Mouse (Mus musculus): ENCODE measurements around the gene Bicra. TPM values are rescaled to one million over a fixed set of nuclear protein-coding genes. Genes with fewer than 3 reads are reported as not detected.

Gene Bicra
- polyA plus RNA-seq (2012; ENCODE audit: insufficient read depth, insufficient read length, missing spikeins) = 6.1 and 7.4 TPM in 2 replicates

DNA sequence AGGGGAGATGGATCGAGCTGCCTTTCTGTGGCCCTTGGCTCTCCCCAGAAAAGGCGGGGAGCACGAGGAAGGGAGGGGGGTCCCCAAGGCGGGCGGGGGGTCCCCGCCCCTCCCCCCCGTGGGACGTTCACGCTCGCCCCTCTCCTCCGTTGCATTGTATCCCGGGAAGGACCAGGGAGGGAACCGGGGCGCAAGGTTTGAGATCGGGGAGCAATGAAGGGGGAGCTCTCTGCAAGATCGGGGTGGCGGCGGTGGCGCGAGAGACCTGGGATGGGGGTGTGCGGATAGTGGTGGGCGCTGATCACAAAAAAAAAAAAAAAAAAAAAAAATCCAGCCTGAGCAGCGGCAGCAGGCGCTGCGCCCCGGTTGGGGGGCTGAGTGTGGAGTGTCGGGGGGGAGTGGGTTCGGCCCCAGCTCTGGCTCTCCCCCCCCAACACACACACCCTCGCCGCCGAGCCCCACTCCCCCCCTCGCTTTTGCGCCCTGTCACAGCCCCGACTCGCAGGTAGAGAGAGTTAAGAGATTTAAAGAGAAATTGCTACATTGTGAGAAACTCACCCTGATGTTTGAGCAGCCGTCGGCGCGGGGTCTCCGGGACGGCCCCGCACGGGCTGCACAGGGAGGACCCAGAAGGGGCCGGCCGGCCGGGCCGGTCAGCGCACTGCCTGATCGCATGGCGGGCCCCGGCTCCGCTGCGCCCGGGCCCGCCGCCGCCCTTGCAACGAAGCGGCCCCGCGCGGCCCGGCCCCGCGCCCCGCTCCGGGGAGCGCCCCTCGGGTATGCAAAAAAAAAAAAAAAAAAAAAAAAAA lies at the start of gene Bicra:
Gene Bicra (minus strand): TSS at position 584 of the 809 bp plus-strand sequence.
- Histone ChIP-seq H3K4me3 (ENCODE audit: insufficient read depth, low read depth, low read length) (peak within 1 kb of the TSS; percentile 90), H3K27ac (replicated peaks; ENCODE audit: low read depth, low read length) (peak within 1 kb of the TSS; percentile 95), H3K4me1 (ENCODE audit: control insufficient read depth, insufficient read depth, insufficient read length, low read length) (peaks cover 26% of the 10 kb centered on the region)

DNA sequence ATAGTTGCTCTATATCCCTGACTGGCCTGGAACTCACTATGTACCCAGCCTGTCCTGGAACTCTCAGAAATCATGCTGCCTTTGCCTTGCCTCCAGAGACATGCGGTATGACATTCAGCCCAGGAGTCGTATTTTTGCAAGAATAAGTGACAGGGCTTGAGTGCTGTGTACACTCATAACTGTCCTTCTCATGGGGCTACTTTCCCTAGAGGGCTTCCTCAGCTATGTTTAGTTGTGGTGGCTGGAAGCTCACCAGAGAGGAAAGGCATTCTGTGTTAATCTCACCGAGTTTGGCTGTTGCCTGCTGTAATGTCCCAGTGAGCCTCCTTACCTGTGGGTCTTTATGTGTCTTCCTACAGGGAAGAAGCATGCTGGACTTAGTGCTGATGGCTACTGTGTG lies 46.9 kb upstream of the Bicra start:
- Histone ChIP-seq H3K4me1 (ENCODE audit: control insufficient read depth, insufficient read depth, insufficient read length, low read length) (peaks cover 3% of the 10 kb centered on the region), H3K27ac (replicated peaks; ENCODE audit: low read depth, low read length) (no peak overlapping the region), H3K4me3 (ENCODE audit: insufficient read depth, low read depth, low read length) (no peak overlapping the region)

DNA sequence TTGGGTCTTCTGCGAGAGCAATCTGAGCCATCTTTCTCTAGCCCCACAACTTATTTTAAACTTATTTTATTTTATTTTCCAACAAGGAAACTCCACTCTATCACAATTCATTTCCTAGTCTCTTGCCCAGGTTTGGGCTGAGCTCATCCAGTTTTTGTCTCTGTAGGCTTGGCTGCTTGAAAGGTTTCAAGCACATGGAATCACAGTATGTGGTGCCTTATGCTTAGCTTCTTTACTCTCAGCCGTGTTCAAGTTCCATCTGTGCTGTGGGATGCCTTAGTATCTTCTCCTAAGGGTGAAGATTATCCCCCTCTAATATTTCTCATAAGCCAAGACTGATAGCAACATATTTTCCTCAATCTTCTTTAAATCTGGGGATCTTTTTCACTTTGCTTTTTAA lies 39.9 kb upstream of the Bicra start:
- H3K27ac ChIP-seq (replicated peaks; ENCODE audit: low read depth, low read length) = no peak overlapping the region
- no peak overlapping the region for H3K4me3 ChIP-seq (ENCODE audit: insufficient read depth, low read depth, low read length)
- no peaks in the 10 kb centered on the region for H3K4me1 ChIP-seq (ENCODE audit: control insufficient read depth, insufficient read depth, insufficient read length, low read length)

DNA sequence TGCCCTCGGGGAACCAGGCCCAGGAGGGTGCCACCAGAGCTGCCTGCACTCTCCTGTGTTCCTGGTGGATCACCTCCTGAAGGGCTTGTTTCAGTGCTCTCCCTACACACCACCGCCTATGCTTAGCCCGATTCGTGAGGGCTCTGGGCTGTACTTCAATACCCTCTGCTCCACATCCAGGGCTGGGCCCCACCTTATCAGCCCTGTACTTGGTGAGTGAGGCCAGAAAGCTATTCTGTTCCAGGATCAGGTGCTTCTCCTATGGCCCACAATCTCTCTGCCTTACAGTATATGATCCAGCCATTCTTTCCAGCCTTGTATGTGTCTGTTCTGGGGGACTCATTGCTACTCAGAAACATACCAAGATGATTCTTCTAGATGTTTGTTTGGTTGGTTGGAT lies 35.6 kb upstream of the Bicra start:
- no peak overlapping the region for H3K4me3 ChIP-seq (ENCODE audit: insufficient read depth, low read depth, low read length)
- H3K27ac ChIP-seq (replicated peaks; ENCODE audit: low read depth, low read length) = no peak overlapping the region
- H3K4me1 ChIP-seq (ENCODE audit: control insufficient read depth, insufficient read depth, insufficient read length, low read length) = no peaks in the 10 kb centered on the region

DNA sequence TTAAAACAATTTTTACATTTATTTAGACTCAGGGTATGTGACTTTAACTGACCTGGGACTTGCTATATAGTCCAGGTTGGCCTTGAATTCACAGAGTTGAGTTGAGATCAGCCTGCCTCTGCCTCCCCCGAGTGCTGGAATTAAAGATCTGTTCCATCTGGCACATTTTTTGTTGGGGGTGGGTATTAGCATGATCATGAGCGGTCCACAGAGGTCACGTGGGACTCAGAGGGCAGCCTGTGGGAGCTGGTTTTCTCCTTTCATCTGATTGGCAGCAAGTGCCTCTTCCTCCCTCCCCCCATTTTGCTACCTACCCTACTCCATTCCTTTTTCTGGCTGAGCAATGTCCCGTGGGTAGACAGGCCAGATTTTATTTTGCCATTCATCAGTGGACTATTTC lies 32.9 kb upstream of the Bicra start:
- no peak overlapping the region for H3K27ac ChIP-seq (replicated peaks; ENCODE audit: low read depth, low read length)
- no peaks in the 10 kb centered on the region for H3K4me1 ChIP-seq (ENCODE audit: control insufficient read depth, insufficient read depth, insufficient read length, low read length)
- no peak overlapping the region for H3K4me3 ChIP-seq (ENCODE audit: insufficient read depth, low read depth, low read length)

DNA sequence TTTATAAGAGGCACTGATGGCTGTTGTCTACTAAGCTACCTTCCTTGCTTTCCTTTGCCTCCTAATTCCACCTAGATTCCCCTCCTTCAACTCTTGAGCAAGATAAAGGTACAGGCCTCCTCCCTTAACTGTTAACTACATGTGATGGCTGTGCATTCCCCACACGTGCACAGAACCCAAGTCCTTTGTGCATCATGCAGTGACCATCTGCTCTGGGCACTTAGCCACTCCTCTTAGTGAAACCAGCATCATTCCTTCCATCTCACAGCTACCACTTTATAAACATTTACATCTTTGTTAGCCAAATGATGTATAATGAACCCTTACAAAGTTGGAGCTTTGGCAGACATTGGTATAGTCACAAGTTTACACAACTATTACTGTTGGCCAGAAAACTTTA lies 32.2 kb upstream of the Bicra start:
- Histone ChIP-seq H3K27ac (replicated peaks; ENCODE audit: low read depth, low read length) (no peak overlapping the region), H3K4me1 (ENCODE audit: control insufficient read depth, insufficient read depth, insufficient read length, low read length) (no peaks in the 10 kb centered on the region), H3K4me3 (ENCODE audit: insufficient read depth, low read depth, low read length) (no peak overlapping the region)

DNA sequence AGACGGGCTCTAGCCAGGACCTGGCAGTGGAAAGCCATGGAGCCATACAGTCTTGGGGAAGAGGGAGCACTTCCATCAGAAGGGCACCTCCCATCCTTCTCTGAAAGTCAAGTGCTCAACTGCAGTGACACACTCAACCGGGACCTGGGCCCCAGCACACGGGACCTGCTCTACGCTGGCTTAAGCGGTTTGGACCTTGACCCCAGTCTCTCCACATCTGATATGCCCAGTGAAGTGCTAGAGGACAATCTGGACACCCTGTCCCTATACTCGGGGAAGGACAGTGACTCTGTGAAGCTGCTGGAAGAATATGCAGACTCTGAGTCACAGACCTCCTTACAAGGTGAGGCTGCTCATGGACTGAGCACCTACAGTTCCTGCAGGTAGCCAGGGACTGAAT lies 24.2 kb upstream of the Bicra start:
- no peak overlapping the region for H3K4me3 ChIP-seq (ENCODE audit: insufficient read depth, low read depth, low read length)
- no peaks in the 10 kb centered on the region for H3K4me1 ChIP-seq (ENCODE audit: control insufficient read depth, insufficient read depth, insufficient read length, low read length)
- no peak overlapping the region for H3K27ac ChIP-seq (replicated peaks; ENCODE audit: low read depth, low read length)

DNA sequence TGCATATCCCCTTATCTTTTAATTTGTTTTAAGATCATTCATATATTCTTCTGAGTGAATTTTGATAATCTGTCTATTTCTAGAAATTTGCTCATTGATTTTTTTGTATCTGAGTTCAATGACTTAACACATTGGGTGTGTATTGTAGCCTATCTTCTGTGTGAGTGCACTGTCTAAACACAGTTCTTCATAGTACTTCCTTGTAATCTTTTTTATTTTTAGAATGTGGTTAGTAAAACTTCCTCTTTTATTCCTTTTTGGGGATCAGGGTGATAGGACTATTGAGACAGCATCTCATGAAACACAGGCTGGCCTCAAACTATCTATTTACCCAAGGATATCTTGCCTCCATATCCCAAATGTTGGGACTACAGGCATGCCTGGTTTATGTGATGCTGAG lies 23.1 kb upstream of the Bicra start:
- no peak overlapping the region for H3K27ac ChIP-seq (replicated peaks; ENCODE audit: low read depth, low read length)
- no peak overlapping the region for H3K4me3 ChIP-seq (ENCODE audit: insufficient read depth, low read depth, low read length)

DNA sequence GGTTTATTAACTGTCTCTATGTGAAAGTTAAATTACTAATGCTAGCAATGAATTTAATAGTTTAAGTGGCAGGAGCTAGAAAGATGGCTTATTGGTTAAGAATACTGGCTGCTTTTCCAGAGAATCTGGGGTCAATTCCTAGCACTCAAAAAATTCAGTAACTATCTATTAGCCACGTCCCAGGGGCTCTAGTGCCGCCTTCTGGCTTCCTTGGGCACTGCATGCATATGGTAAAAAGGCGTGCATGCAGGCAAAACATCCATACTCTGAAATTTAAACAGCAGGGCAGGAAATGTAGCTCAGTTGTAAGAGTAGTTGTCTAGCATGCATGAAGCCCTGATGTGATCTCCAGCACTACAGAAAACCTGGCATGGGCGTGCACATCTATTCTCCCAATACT lies 15.8 kb upstream of the Bicra start:
- Histone ChIP-seq H3K4me3 (ENCODE audit: insufficient read depth, low read depth, low read length) (no peak overlapping the region), H3K27ac (replicated peaks; ENCODE audit: low read depth, low read length) (no peak overlapping the region), H3K4me1 (ENCODE audit: control insufficient read depth, insufficient read depth, insufficient read length, low read length) (no peaks in the 10 kb centered on the region)

More for the DNA sequence above, 23.1 kb upstream of the Bicra start:
- no peaks in the 10 kb centered on the region for H3K4me1 ChIP-seq (ENCODE audit: control insufficient read depth, insufficient read depth, insufficient read length, low read length)

DNA sequence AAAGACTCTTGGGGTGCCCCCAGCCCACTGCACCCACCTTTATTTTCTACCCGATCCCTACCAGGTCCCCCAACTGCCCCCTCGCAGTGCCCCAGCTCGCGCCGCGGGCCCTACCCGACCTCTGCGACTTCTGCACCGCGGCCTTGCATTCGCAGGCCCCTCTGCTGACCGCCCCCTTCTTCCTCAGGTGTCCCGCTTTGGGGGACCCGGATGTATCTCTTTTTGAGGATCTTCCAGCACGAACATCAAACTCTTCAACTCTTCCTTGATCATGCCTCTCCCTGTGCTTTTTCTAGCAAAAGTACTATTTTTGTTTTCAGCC lies 14.3 kb upstream of the Bicra start:
- Histone ChIP-seq H3K27ac (replicated peaks; ENCODE audit: low read depth, low read length) (no peak overlapping the region), H3K4me1 (ENCODE audit: control insufficient read depth, insufficient read depth, insufficient read length, low read length) (no peaks in the 10 kb centered on the region), H3K4me3 (ENCODE audit: insufficient read depth, low read depth, low read length) (no peak overlapping the region)

DNA sequence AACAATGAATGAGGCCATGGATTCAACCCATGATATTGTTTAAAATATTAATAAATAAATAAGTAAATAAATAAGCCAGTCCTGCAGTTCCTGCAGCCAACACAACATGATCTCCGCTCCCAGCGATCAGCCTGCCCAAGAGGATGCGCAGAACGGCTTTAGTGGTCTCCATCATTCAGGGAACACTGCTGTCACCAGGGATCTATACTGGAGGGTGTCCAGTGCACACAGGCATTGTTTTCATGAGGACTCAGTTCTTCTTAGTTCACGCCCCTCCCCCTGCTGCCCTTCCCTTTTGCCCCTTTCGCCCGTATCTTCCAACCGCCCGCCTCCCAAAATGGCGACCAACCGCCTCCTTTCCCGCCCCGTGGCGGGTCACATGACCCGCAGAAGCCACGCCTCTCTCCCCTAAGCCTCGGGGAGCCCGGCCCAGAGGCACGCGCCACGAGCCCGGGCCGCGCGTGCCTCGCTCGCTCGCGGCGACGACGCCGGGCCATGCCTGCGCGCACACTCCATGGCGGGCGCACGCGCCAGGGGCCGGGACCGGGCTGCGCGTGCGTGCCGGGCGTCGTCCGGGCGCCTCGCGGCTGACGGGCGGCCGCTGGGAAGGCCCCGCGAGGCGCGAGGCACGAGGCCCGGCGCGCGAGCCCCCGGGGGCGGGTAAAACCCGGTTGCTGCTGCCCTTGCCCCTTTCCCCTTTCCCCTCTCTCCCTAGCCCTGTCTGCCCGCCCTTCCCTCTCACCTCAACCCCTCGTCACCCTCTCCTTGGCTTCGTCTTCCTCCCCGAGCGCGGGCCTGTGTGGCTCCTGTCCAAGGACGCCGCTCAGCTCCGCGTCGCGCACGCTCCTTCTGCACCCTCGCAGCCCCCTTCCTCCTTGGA lies 13.7 kb upstream of the Bicra start, which contains the start of gene Zfp541:
Gene Zfp541 (plus strand): TSS at position 596 of the 880 bp plus-strand sequence.
- H3K27ac ChIP-seq (replicated peaks; ENCODE audit: low read depth, low read length) = no peak within 1 kb of the TSS
- no peaks in the 10 kb centered on the region for H3K4me1 ChIP-seq (ENCODE audit: control insufficient read depth, insufficient read depth, insufficient read length, low read length)
- no peak within 1 kb of the TSS for H3K4me3 ChIP-seq (ENCODE audit: insufficient read depth, low read depth, low read length)

DNA sequence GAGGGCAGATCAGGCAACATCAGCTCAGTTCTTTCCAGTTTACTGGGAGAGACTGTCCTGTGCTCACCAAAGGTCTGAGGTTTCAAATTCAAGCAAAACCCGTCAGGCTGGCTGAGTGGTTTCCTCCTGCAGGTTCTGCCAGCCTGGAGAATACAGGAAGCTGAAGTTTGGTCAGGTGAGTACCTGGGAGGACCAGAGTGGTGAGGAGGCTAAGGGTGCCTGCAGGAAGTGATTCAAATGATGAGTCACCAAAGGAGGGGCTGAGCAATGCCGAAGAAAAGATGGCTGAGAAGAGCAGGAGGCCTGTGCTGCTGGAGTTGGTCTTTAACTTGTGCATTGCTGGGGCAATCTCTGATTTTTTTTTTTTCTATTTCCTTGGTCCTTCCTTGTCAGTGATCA lies 9.4 kb upstream of the Bicra start:
- Histone ChIP-seq H3K4me3 (ENCODE audit: insufficient read depth, low read depth, low read length) (no peak overlapping the region), H3K4me1 (ENCODE audit: control insufficient read depth, insufficient read depth, insufficient read length, low read length) (no peaks in the 10 kb centered on the region), H3K27ac (replicated peaks; ENCODE audit: low read depth, low read length) (no peak overlapping the region)

DNA sequence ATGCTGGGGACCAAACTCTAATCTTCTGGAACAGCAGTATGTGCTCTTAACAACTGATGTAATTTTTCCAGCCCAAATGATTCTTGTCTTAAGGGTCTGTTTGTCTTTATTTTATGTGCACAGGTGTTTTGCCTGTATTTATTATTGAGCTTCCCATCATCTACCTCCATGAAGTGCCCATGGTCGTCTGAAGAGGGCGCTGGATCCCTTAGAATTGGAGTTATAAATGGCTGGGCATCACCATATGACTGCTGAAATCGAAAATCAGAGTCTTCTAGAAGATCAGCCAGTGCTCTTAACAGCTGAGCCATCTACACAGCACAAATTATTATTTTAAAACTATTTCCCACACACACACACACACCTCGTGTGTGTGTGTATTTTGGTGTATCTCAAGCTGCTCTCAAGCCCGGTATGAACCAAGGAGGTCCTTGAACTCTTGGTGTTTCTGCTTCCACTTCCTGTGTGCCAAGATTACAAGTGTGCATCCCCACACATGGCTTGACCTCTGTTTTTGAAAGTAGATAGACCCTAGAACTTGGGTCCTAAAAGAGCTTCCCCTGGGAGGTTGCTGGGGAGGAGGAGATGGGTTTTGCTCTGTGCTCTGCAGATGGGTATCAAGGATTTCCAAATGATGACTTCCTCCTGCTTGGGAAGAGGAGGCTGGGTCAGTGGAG lies 8.9 kb upstream of the Bicra start:
- H3K27ac ChIP-seq (replicated peaks; ENCODE audit: low read depth, low read length) = no peak overlapping the region

DNA sequence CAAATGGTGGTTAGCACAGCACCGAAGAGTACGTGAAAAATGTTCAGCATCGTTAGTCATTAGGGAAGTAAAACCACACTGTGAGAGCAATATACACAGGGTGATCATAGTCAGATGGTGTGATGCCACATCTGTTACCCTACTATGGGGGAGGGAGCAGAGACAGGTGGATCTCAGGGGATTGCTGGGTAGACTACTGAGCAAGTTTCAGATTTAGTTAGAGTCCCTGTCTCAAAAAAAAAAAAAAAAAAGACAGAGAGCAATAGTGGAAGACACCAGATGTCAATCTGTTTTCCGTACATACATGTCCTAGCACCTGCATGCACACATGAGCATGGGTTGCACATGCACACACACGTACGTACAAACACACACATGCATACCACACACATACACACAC lies 7.9 kb upstream of the Bicra start:
- Histone ChIP-seq H3K27ac (replicated peaks; ENCODE audit: low read depth, low read length) (no peak overlapping the region), H3K4me3 (ENCODE audit: insufficient read depth, low read depth, low read length) (no peak overlapping the region)

More for the DNA sequence above, 8.9 kb upstream of the Bicra start:
- H3K4me3 ChIP-seq (ENCODE audit: insufficient read depth, low read depth, low read length) = no peak overlapping the region
- H3K4me1 ChIP-seq (ENCODE audit: control insufficient read depth, insufficient read depth, insufficient read length, low read length) = no peaks in the 10 kb centered on the region

DNA sequence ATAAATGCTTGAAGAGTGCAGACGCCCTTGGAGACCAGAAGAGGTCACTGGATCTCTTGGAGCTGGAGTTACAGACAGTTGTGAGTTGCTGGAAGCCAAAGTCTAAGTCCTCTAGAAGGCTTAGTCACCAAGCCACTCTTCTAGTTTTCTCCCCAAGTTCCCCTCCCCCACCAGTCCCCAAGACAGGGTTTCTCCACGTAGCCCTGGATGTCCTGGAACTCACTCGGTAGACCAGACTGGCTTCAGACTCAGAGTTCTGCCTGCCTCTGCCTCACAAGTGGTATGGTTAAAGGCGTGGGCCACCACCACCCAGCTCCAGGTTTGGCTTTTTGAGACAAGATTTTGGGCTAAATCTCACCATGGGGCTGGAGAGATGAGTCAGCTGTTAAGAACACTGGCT lies 7.2 kb upstream of the Bicra start:
- no peaks in the 10 kb centered on the region for H3K4me1 ChIP-seq (ENCODE audit: control insufficient read depth, insufficient read depth, insufficient read length, low read length)
- H3K27ac ChIP-seq (replicated peaks; ENCODE audit: low read depth, low read length) = no peak overlapping the region
- no peak overlapping the region for H3K4me3 ChIP-seq (ENCODE audit: insufficient read depth, low read depth, low read length)

More for the DNA sequence above, 7.9 kb upstream of the Bicra start:
- H3K4me1 ChIP-seq (ENCODE audit: control insufficient read depth, insufficient read depth, insufficient read length, low read length) = no peaks in the 10 kb centered on the region

All from brown adipose tissue, adult 24 weeks (tissue).